Mouse (Mus musculus) hindbrain, postnatal 0 days (tissue): ENCODE data around the gene Nphp1. TPM values are rescaled to one million over a fixed set of nuclear protein-coding genes. Genes with fewer than 3 reads are reported as not detected.

Experiments
- ATAC-seq: fragments of 200-750 bp; cut with Nextera tagmentation; 2 replicates; pipeline ENCODE4 v1.8.0; 2017; ENCODE audit warnings: mild to moderate bottlenecking, moderate TSS enrichment, moderate library complexity
- DNase-seq: peaks from one replicate; pipeline ENCODE4 v3.0.0-alpha.2; 2015; ENCODE audit warnings: low spot score
- H3K27ac ChIP-seq: fragments of 300-500 bp; sonication (generic); 2 replicates; pipeline ENCODE4 v1.5.1; 2014; ENCODE audit warnings: mild to moderate bottlenecking
- H3K27me3 ChIP-seq: fragments of 300-500 bp; sonication (generic); 2 replicates; pipeline ENCODE4 v1.6.1; 2014; ENCODE audit warnings: low read length, mixed read lengths; ENCODE audit not compliant: insufficient read depth
- H3K36me3 ChIP-seq: fragments of 300-500 bp; sonication (generic); 2 replicates; pipeline ENCODE4 v1.6.1; 2014; ENCODE audit warnings: low read length, mixed read lengths; ENCODE audit not compliant: insufficient read depth
- H3K4me1 ChIP-seq: fragments of 300-500 bp; sonication (generic); 2 replicates; pipeline ENCODE4 v1.6.1; 2014; ENCODE audit warnings: antibody characterized with exemption, low read length, mixed read lengths; ENCODE audit not compliant: insufficient read depth
- H3K4me2 ChIP-seq: fragments of 300-500 bp; sonication (generic); 2 replicates; pipeline ENCODE4 v1.6.1; 2014; ENCODE audit warnings: low read depth, mild to moderate bottlenecking, low read length, moderate library complexity, mixed read lengths
- H3K4me3 ChIP-seq: fragments of 300-500 bp; sonication (generic); 2 replicates; pipeline ENCODE4 v1.5.1; 2014; ENCODE audit warnings: low read length
- H3K9ac ChIP-seq: fragments of 300-500 bp; sonication (generic); replicated peaks from 2 replicates; pipeline ENCODE4 v1.6.1; 2014; ENCODE audit warnings: mild to moderate bottlenecking, low read length, moderate library complexity, mixed read lengths
- H3K9me3 ChIP-seq: fragments of 300-500 bp; sonication (generic); 2 replicates; pipeline ENCODE4 v1.6.1; 2016; ENCODE audit warnings: low read length, mixed read lengths
- CTCF ChIP-seq: IDR thresholded peaks from 2 replicates; pipeline ENCODE4 v1.5.1; 2016; ENCODE audit warnings: antibody characterized with exemption, control low read depth, low read depth
- WGBS: fragments of 180-500 bp; shearing (Covaris S2); extraction: QIAGEN DNeasy Blood & Tissue Kit; methylation state at CpG from one replicate; pipeline ENCODE4 v1.1.7; 2014; 5-methylcytosine and 5-hydroxymethylcytosine counted together
- polyA plus RNA-seq: library from polyadenylated mRNA; unstranded; fragments of >200 nt; fragmentation: Nextera tagmentation; extraction: Ambion mirVana; gene quantifications from 2 replicates; pipeline ENCODE4 v1.2.1, GENCODE M21; 2015
- total RNA-seq: library from RNA; depleted of rRNA; stranded (reverse); fragments of >200 nt; gene quantifications from 2 replicates; pipeline ENCODE4 v1.2.3, GENCODE M21; 2014

The Nphp1 gene
- total and polyA plus RNA-seq, 2 experiments from 2014 or later = 11.0 to 17.3 TPM

- H3K9ac ChIP-seq = no peak overlapping the region
- no peak for TF ChIP-seq CTCF
- peak overlapping the region; percentile 76; the same call in 1 of the 2 replicates for H3K4me3 ChIP-seq
These were observed 1.1 kb upstream of the Nphp1 start for GRCm38 (mm10) chr2:127789651-127790270.

GRCm38 (mm10) chr2:127789138-127789537, 441 bp upstream of the Nphp1 start:
- H3K27me3 ChIP-seq = no peaks in the 10 kb centered on the region
- H3K27ac ChIP-seq = peak overlapping the region; percentile 58; the same call in 1 of the 2 replicates
- DNase-seq = peak; percentile 3
- H3K36me3 ChIP-seq = no peaks in the 10 kb centered on the region
- peaks cover 19% of the 10 kb centered on the region for H3K4me1 ChIP-seq
- H3K9ac ChIP-seq = peak overlapping the region; percentile 69
- H3K9me3 ChIP-seq = no peaks in the 10 kb centered on the region
- TF ChIP-seq CTCF = no peak
- peak overlapping the region; percentile 76 for H3K4me3 ChIP-seq
- no peak for ATAC-seq
- WGBS = 3% methylated on average over 11 of the region's 11 CpGs
- H3K4me2 ChIP-seq = peak overlapping the region; percentile 77

More at GRCm38 (mm10) chr2:127789651-127790270, 1.1 kb upstream of the Nphp1 start:
- H3K9me3 ChIP-seq = no peaks in the 10 kb centered on the region
- no peak overlapping the region for H3K27ac ChIP-seq
- ATAC-seq = no peak
- H3K27me3 ChIP-seq = no peaks in the 10 kb centered on the region
- no peaks in the 10 kb centered on the region for H3K36me3 ChIP-seq
- peak overlapping the region; percentile 77 for H3K4me2 ChIP-seq
- WGBS = 17% methylated on average over 9 of the region's 9 CpGs
- peaks cover 19% of the 10 kb centered on the region for H3K4me1 ChIP-seq
- DNase-seq = no peak

GRCm38 (mm10) chr2:127787226-127787625, 1.5 kb downstream of the Nphp1 start:
- no peak for TF ChIP-seq CTCF
- H3K27ac ChIP-seq = no peak overlapping the region
- H3K4me3 ChIP-seq = no peak overlapping the region
- no peaks in the 10 kb centered on the region for H3K9me3 ChIP-seq
- WGBS = 92% methylated on average over 5 of the region's 5 CpGs
- H3K27me3 ChIP-seq = no peaks in the 10 kb centered on the region
- peaks cover 19% of the 10 kb centered on the region for H3K4me1 ChIP-seq
- no peak for DNase-seq
- H3K4me2 ChIP-seq = no peak overlapping the region
- no peaks in the 10 kb centered on the region for H3K36me3 ChIP-seq
- no peak for ATAC-seq
- H3K9ac ChIP-seq = no peak overlapping the region

GRCm38 (mm10) chr2:127778451-127778850, 10.2 kb downstream of the Nphp1 start:
- Histone ChIP-seq H3K4me1 (no peaks in the 10 kb centered on the region), H3K27ac (no peak overlapping the region), H3K9ac (no peak overlapping the region), H3K27me3 (no peaks in the 10 kb centered on the region), H3K4me3 (no peak overlapping the region), H3K9me3 (no peaks in the 10 kb centered on the region), H3K36me3 (peaks cover 12% of the 10 kb centered on the region; the same call in 1 of the 2 replicates), H3K4me2 (no peak overlapping the region)
- WGBS = 89% methylated on average over 5 of the region's 5 CpGs
- ATAC-seq (no peak), DNase-seq (no peak)
- TF ChIP-seq CTCF = no peak

GRCm38 (mm10) chr2:127775013-127775412, 13.7 kb downstream of the Nphp1 start:
- no peak overlapping the region for H3K27ac ChIP-seq
- peaks cover 12% of the 10 kb centered on the region; the same call in 1 of the 2 replicates for H3K36me3 ChIP-seq
- no peak overlapping the region for H3K4me2 ChIP-seq
- no peak for DNase-seq
- H3K9ac ChIP-seq = no peak overlapping the region
- ATAC-seq = 0 out of 2 replicates have a peak, but pooled peaks have one; percentile 61
- no peak overlapping the region for H3K4me3 ChIP-seq
- TF ChIP-seq CTCF = no peak
- 72% methylated on average over 3 of the region's 3 CpGs for WGBS
- H3K4me1 ChIP-seq = no peaks in the 10 kb centered on the region
- no peaks in the 10 kb centered on the region for H3K27me3 ChIP-seq
- no peaks in the 10 kb centered on the region for H3K9me3 ChIP-seq

GRCm38 (mm10) chr2:127774578-127774941, 14.1 kb downstream of the Nphp1 start:
- Histone ChIP-seq H3K4me2 (no peak overlapping the region), H3K4me1 (no peaks in the 10 kb centered on the region), H3K9ac (no peak overlapping the region), H3K9me3 (no peaks in the 10 kb centered on the region), H3K27me3 (no peaks in the 10 kb centered on the region), H3K4me3 (no peak overlapping the region), H3K27ac (no peak overlapping the region), H3K36me3 (peaks cover 12% of the 10 kb centered on the region; the same call in 1 of the 2 replicates)
- WGBS = 29% methylated on average over 1 of the region's 1 CpGs
- ATAC-seq = peak; percentile 32; the same call in 1 of the 2 replicates
- no peak for TF ChIP-seq CTCF
- DNase-seq = no peak

GRCm38 (mm10) chr2:127773938-127774577, 14.6 kb downstream of the Nphp1 start:
- no peaks in the 10 kb centered on the region for H3K9me3 ChIP-seq
- peak overlapping the region; percentile 66 for H3K27ac ChIP-seq
- no peaks in the 10 kb centered on the region for H3K4me1 ChIP-seq
- no peak overlapping the region for H3K4me2 ChIP-seq
- no peaks in the 10 kb centered on the region for H3K27me3 ChIP-seq
- H3K4me3 ChIP-seq = no peak overlapping the region
- WGBS = 51% methylated on average over 15 of the region's 15 CpGs
- DNase-seq (no peak), ATAC-seq (peak; percentile 51; the same call in 1 of the 2 replicates)
- no peak overlapping the region for H3K9ac ChIP-seq
- peaks cover 12% of the 10 kb centered on the region; the same call in 1 of the 2 replicates for H3K36me3 ChIP-seq
- TF ChIP-seq CTCF = no peak
